Mouse (Mus musculus): ENCODE measurements around the gene Ttc14. TPM values are rescaled to one million over a fixed set of nuclear protein-coding genes. Genes with fewer than 3 reads are reported as not detected.
A peak's percentile ranks its signal among the peaks of the same experiment; 100 is the strongest.

Ttc14 gene
- total and polyA plus RNA-seq, 3 experiments = 24.6 to 54.2 (median 26.4) TPM

DNA sequence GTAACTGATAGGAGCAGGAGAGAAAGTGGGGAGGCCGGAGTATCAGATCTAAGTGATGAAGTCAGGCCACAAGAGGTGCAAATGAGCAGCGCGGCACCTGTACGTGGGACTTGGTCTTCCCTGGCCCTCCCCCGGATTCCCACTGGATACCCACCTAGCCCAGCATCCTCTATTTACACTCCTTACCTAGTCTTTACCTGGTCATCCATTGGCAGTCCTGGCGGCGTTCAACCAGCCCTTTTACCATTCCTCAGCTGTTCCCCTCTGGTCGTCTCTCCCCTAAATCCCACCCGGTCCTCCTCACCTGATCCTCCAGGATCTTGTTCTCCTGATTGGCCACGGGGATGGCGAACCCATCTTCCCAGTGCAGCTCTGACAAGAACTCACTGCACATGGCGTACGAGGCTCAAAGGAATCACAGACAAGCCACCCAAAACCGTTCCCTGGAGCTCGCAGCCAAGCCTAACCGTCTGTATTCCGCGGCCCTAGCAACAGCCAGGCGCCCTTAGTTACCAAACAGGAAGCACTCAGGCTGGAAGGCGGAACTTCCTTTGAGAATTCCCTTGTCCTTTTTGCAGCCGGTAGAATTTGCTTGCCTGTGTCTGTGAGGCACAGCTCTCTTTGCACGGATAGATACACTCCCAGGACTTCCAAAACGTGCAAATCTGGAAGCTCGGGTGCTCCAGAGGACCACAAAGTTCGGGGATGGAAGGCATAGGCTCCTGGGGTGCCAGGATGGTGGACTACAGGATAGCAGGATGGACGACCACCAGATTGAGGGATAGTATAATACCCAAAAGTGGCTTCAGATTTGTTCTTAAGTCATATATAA is 44.4 kb downstream of the Ttc14 start, which contains the start of gene Ccdc39:
Gene Ccdc39, minus strand, starts transcription at position 510 of the 832 bp plus-strand sequence.
- H3K9ac ChIP-seq (ENCODE audit: control insufficient read depth, low read depth, low read length, poor library complexity, severe bottlenecking) = peak within 1 kb of the TSS; percentile 41
- TF ChIP-seq BHLHE40 (IDR thresholded peaks at IDR 0.05; ENCODE audit: borderline replicate concordance, low read depth, low read length) (no peak), MXI1 (IDR thresholded peaks at IDR 0.05; ENCODE audit: low read depth, low read length) (peak; percentile 69), POLR2A (IDR thresholded peaks at IDR 0.05; ENCODE audit: control insufficient read depth in 1 of 2, insufficient read depth in 1 of 2, low read depth in 1 of 2, low read length in 2 of 2, poor library complexity in 1 of 2) (no peak), UBTF (IDR thresholded peaks at IDR 0.05; ENCODE audit: borderline replicate concordance, insufficient read depth, low read depth, low read length) (no peak), MEF2A (IDR thresholded peaks at IDR 0.05; ENCODE audit: extremely low read depth, insufficient replicate concordance, low read depth, low read length, poor library complexity, severe bottlenecking) (no peak), TCF12 (IDR thresholded peaks at IDR 0.05; ENCODE audit: low read depth, low read length) (no peak), NELFE (IDR thresholded peaks at IDR 0.05; ENCODE audit: low read depth, low read length) (no peak), E2F4 (IDR thresholded peaks at IDR 0.05; ENCODE audit: borderline replicate concordance, low read depth, low read length) (no peak), ELF1 (IDR thresholded peaks at IDR 0.05; ENCODE audit: low read depth, low read length) (peak; percentile 71), USF1 (IDR thresholded peaks at IDR 0.05; ENCODE audit: low read depth, low read length) (no peak), TBP (IDR thresholded peaks at IDR 0.05; ENCODE audit: low read depth, low read length) (no peak), POLR2AphosphoS5 (IDR thresholded peaks at IDR 0.05; ENCODE audit: borderline replicate concordance, low read depth, low read length) (no peak), SMC3 (IDR thresholded peaks at IDR 0.05; ENCODE audit: low read depth, low read length) (no peak), POLR2AphosphoS2 (IDR thresholded peaks at IDR 0.05; ENCODE audit: low read length) (no peak), GATA1 (IDR thresholded peaks at IDR 0.05; ENCODE audit: low read depth, low read length) (no peak), RCOR1 (IDR thresholded peaks at IDR 0.05; ENCODE audit: low read depth, low read length) (no peak), MAFK (IDR thresholded peaks at IDR 0.05; ENCODE audit: borderline replicate concordance, low read depth, low read length) (no peak), MAX (IDR thresholded peaks at IDR 0.05; ENCODE audit: low read length) (no peak), MYC (IDR thresholded peaks at IDR 0.05; ENCODE audit: low read depth, low read length) (no peak), HCFC1 (IDR thresholded peaks at IDR 0.05; ENCODE audit: low read depth, low read length) (peak; percentile 76), EP300 (IDR thresholded peaks at IDR 0.05; ENCODE audit: low read depth in 1 of 2, low read length in 2 of 2) (no peak), ZNF384 (IDR thresholded peaks at IDR 0.05; ENCODE audit: low read depth, low read length) (no peak), KAT2A (conservative IDR thresholded peaks at IDR 0.05; ENCODE audit: low read depth, low read length) (no peak), SIN3A (IDR thresholded peaks at IDR 0.05; ENCODE audit: low read length) (peak; percentile 91), NRF1 (IDR thresholded peaks at IDR 0.05; ENCODE audit: insufficient read depth, low read depth, low read length, poor library complexity, severe bottlenecking) (no peak), USF2 (IDR thresholded peaks at IDR 0.05; ENCODE audit: borderline replicate concordance in 1 of 2, insufficient read depth in 1 of 2, low read depth in 1 of 2, low read length in 2 of 2) (no peak), CHD2 (IDR thresholded peaks at IDR 0.05; ENCODE audit: low read length) (no peak), ZKSCAN1 (IDR thresholded peaks at IDR 0.05; ENCODE audit: low read depth, low read length) (no peak)
- peak within 1 kb of the TSS; percentile 57 to 60 for H3K4me3 ChIP-seq (ENCODE audit: control insufficient read depth in 1 of 2, insufficient read depth in 1 of 2, low read depth in 2 of 2, low read length in 2 of 2)
- no peaks in the 10 kb centered on the region for H3K27me3 ChIP-seq (ENCODE audit: control insufficient read depth in 1 of 2, insufficient read depth in 2 of 2, low read length in 2 of 2)
- H3K4me1 ChIP-seq (ENCODE audit: control insufficient read depth in 1 of 2, insufficient read depth in 2 of 2, low read length in 2 of 2) = peaks cover 10 to 19% of the 10 kb centered on the region in 2 experiments
- H3K27ac ChIP-seq (ENCODE audit: control insufficient read depth, low read depth, low read length) = no peak within 1 kb of the TSS
- H3K9me3 ChIP-seq (replicated peaks; ENCODE audit: insufficient read depth, low read length) = no peaks in the 10 kb centered on the region
- no peaks in the 10 kb centered on the region for H3K79me2 ChIP-seq (ENCODE audit: control insufficient read depth, insufficient read depth, low read length, poor library complexity)
- DNase-seq (ENCODE audit: low read depth, low spot score) = peak; percentile 74
- peaks cover 0 to 17% of the 10 kb centered on the region in 2 experiments; a peak in 2 of 4 replicates for H3K36me3 ChIP-seq (ENCODE audit: control insufficient read depth in 1 of 2, insufficient read depth in 2 of 2, low read length in 2 of 2)

Measured in MEL (cell line).